Mouse (Mus musculus) cerebellum, adult 11 months (tissue): Measurements from ENCODE around the gene Suco.

Experiments
- DNase-seq: peaks from one replicate; pipeline ENCODE4 v3.0.0; 2022

The Suco gene

DNA sequence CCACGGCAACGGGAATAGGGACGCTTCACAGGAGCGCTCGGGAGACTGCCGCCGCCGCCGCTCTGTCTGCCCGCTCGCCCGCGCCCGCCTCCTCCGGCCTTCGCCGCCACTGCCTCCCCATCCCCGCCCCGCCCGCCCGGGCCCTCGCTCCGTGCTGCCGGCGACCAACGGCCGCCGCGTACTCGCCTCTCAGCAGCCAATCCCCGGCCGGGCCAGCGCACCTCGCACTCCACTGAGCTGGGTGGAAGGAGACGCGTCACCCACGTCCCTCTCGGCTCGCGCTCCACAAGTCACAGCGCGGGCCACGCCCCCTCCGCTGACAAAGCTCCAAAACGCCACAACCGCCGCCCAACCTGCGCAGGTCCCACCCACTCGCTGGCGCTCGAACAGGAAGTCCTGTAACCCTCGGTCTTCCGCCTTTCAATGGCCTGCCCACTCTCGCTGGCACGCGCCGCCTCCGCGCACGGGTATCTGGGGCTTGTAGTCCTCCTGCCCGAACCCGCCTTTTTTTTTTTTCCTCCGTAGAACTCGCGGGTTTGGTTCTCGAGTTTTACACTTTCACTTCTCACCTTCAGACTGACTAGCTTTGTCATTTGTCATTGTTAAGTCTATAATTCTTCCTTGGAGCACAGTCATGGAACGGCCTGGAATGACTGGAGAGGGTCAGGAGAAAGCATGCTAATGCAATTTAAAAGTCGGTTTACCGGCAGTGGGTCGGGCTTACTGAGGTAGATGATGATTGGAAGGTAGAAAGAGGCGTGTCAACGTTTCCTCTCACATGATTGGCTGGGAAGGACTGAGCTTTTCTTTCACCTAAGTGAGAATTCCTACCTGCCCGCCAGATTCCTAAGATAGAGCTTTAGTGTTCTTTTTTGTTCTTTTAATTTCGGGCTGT is at the start of gene Suco:
Gene Suco, minus strand, starts transcription at position 130 of the 895 bp plus-strand sequence.
- peak; percentile 100 for DNase-seq

DNA sequence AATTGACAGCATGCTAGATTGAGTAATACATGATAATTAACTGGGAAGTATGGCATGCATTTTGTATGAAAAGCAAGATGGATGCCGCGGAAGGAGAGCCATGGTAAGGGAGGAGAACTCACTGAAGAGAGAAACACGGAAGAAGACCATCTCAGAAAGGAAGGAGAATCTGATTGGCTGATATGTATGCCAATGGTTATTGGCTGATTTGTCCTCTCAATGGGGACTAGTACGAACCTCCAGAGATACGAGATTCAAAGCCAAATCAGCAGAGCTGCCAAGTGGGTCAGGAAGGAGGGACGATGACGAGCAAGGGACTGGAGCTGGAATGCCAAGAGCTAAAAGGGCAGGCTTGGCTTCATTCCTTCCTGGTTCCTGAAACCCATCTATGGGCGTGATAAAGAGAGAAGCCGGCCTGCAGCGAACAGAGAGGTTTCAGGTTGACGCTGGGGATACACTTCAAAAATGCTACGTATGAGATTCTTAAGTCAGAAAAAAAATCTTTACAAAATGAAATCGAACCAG is 48.9 kb upstream of the Suco start:
- DNase-seq: peak; percentile 9

DNA sequence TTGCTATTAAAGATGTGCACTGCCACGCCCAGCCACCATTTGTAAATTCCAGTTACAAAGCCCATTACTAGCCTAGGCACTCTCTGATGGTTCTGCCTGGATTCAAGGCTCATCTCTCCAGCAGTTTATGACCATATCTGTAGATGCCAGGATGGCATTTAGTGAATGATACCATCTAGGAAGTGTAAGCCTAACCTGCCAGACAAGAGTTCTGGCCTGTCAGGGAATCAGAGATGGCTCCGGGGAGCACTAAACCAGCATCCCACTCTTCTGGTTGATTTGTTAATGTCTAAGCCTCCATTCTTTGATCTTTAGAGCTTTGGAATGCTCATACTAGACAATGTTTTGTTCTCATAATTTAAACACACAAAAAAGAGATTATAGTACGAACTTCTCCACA is 47.8 kb upstream of the Suco start:
- DNase-seq: no peak

DNA sequence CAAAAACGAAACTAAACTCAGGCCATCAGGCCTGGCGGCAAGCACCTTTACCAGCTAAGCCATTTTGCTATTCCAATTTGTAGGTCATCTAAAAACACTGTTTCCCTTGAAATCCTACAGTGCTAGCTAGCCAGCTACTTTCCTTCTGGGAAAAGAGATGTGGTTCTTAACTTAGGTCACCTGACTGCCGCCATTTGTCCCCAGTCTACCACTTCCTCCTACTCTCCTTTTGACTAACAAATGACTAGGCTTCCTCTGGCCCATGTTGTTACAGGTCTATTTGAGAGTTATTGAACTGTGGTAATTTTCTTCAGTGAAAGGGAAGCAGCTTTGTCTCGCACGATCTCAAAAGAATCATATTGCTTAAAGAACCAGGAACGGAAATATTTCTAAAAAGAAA is 45.4 kb upstream of the Suco start:
- no peak for DNase-seq

DNA sequence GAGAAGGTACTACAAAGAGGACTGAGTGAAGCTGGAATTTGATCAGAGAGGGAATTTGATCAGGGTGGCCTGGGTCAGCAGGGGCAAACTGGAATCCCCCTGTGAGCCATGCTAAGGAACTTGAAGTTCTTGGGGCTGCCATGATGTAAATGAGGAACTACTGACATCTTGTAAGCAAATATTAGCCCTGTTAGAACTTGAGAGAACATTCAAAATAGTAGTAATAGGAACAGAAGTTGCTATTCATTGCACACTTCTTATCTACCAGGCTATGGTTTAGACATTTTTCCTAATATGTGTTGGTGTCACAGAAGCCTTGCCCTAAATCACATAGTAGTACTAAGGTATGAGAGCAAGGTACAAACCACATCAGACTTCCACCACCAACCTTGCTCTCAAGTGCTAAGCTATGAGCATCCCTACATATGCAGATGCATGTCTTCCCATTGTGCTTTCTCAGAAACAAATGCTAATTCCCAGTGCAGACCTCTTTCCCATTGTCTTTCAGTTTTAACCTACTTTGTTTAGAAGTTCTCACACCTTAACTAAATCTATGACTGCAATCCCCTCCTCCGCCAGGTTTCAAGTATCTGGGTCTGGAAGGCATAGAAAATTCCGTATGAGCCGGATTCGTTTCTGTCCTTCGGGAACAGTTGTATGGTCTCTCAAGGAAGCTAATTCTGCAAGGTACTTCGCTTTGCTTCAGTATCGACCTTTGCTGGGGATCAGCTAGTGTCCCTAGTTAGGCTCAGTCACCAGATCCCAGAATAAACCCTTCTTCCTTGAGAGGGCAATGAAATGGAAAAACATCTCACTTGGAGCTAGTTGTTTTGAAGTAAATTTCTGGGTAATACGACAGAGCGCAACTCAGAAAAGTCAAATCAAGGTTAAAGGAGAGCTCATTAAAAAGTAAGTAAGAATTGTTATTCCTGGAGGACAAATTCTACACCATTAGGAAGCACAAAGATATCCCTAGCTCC is 44.3 kb upstream of the Suco start:
- DNase-seq: no peak

DNA sequence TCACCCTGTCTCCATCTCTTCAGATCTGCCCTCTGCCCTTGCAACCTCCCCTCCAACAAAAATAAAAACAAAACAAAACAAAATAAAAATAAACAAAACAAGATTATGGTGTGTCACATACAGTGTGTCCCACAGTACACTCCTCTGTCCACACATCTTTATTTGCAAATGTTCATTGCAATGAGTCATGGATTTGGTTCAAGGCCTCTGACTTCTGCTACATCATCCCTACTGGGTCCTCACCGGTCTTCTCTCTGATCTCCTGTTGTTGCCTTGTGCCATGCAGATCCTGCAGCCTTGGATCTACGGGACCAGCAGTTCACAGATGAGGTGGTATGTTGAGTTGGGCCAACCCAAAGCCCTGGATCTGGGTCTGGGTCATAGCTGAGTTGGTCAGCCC is 43.1 kb upstream of the Suco start:
- no peak for DNase-seq

DNA sequence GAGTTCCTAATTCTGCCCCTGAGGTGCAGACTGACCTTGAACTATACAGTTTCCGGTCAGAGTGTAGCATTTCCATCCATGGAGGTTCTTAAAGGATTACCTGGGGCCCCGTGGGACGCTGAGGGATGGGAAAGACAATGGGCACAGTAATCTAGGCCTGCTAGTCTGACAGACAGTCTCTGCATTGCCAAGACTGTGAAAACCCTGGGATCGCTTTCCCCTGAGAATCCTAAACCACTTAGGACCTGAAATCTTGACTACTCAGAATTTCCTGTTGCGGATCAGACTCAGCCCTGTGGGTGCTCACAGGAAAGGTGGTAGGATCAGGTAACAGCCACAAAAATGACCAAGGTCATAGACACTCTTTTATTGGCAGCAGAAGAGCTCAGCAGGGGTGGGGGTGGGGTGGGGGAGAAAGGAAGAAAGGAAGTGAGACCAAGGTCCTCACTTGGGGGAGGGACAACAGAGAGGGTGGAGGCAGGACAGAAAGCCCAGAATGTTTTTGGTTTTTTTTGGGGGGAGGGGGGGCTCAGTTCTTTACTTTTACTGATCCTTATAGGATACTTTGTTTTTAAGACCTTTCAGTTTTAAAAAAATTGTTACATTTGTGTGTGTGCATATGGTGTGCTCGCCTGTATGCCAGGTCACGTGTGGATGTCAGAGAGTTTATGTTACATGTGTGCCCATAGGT is 42.3 kb upstream of the Suco start:
- DNase-seq: no peak

DNA sequence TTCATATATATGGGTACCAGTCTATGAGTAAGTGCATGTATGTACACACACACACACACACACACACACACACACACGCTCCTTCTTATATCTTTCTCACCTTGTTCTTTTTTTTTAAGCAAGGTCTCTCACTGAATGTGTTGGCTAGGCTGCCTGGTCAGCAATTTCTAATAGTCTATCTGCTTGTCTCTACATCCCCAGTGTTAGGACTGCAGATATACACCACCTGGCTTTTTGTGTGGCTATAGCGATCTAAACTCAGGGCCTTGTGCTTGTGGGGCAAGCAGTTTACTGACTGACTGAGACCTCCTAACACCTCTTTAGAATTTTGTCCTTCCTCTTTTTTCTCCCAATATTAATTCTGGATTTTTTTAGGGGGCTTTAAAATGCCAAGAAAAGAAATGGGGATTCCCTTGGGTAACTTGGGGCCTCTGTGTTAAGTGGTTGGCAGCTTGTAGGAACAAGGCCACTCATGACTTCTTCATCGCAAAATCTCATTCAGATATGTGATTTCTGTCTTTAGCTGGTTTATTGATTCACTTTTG is 41.5 kb upstream of the Suco start:
- no peak for DNase-seq

DNA sequence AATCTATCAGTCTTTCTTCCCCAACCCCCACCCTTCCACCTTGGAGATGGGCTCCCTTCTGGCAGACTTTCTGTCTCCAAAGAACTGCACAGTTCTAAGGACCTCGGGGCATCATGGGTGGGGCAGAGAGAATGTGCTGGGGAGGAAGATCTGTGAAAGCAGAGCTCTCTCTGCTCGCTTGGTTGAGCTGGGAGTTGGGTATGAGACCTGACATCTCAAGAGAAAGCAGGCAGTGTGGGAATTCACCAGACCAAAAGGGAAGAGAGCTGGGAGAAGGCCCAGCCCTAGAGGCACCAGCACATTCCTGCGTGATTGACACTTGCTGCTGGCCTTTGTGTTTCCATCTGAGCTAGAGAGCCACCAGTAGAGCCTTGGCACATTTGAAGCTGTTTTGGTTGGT is 39.6 kb upstream of the Suco start:
- no peak for DNase-seq

DNA sequence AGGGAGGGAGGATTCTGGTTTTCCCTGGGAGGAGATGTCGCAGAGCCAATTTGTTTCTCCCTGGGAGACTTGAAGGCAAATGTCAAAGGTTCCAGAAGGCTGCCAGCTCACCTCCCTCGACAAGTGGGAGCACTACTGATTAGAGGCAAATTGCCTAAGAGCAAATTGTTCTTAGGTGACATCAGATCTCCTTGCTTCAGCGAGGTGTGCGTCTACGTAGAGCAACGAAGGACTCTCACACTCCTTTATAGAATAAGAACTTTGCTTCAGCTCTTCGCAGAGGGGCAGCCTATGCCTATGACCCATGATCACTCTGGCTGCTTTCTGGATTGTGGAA is 37.1 kb upstream of the Suco start:
- DNase-seq: no peak

DNA sequence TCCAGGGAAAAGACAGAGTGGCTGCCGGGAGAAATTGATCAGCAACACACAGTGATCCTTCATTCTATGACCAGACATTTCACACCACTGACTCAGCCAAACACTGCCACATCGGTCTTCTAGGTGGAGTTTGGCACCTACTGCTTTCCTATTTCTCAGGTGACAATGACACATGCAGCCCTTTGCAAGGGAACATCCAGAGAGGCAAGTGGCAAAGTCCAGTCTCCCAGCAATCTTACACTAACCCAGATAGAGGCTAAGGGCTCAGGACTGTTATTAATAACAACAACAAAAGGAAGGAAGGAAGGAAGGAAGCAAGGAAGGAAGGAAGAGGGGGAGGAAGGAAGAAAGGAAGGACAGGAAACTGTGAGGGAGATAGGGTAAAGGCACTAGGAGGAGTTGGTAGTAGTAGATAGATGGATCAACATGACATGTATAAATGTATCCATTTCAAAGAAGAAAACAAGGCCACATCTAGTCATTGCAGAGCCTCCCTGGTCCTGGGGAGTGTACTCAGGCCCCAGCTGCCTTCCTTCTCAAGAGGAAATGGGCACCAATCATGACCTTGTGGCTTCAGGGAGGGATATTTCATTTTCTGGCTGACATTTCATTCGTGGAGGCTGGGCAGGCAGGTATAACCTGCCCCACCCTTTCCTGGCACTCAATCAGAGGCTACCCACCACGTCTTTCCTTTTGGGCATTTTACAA is 36.6 kb upstream of the Suco start:
- no peak for DNase-seq

DNA sequence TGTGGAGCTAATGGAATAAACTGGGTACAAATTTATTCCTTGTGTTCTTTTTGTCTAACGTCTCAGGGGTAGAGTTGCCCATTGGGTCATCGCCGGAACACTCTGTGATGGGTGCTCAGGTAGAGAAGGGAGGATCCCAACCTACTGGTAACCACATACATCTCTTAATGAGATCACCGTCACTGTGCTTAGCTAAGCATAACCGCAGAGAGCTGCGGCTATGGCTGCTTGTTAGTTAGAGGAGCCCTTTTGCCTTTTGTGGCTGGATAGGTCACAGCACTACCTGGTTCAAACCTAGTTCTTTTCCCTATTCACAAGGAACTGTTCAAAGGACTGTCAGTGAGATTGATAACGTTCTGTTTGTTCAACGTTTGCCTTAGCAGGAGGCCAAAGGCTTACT is 32.6 kb upstream of the Suco start:
- no peak for DNase-seq

DNA sequence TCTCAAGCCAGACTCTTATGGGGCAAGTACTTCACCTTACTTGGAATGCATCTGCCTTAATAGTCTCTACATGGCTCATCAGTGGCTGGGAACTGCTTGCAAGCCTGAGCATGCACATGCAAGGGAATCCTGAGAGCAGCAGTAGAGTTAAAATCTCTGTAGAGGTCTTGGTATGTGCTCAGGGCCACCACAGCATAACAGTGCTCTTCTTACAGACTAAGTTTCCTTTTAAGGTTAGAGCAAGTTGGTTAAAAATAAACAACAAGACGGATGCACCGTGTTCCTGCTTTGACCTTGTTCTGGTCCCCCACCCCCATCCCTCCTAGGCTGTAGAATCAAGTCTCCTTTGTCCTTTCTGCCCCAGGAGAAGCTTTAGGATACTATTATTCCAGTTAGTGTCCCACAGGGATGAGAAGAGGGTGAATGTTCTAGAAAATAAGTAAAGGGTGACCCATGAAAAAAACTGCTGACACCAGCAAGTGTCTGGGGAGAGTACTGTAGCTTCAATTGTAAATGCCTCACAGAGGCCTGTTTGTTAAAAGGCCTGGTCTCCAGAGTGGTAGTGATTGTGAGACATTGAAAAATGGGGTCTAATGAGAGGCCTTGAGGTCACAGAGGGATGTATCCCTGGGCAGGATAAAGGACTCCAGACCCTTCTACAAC is 31.4 kb upstream of the Suco start:
- no peak for DNase-seq

DNA sequence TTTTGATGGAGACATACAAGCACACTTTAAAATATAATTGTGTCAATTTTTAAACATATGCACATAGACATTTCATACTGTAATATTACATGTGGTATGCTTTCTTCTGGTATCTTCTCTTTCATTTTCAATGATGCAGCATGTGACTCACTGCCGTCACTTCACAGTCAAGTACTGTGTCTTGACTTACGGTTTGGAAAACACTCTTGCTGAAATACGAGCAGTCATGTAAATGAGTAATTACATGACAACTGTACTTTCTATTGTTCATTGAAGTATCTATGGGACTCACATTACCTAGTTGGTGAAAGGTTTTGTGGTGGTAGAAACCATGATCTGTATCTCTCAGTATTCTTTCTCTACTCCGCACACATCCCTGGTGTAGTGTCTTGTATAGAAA is 30.6 kb upstream of the Suco start:
- DNase-seq: no peak

DNA sequence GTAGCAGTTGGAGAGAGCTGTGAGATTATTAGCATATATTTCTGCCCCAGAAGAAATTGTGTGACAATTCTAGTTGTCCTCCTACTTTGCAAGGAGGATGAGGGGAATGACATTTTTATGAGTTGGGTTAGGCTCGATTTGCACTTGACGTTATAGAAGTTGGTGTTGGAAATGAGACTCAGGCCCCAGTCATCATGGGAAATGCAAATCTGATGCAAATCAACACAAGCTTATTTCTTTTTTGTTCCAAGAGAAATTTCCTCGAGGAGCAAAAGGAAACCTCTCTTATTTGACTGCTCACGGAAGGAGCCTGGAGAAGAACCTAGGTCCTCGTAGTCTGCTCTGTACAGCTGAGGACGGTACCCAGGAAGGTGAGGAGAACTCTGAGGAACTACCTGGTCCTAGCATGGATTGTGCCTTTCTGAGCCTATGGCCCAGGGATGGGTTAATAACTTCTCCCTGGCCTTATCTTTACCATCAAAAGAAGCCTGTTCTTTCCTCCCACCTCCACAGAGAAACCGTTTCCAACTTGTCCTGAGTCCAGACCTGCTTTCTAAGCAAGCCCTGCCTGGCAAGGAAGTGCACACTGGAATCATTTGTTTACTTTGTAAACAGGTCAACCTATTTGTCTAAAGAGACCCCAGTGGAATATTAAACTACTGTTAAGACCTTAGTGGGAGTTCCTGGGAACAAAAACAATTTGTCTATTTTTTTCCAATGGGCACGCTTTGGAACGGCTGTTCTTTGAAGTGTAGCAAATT is 26.4 kb upstream of the Suco start:
- DNase-seq: no peak

DNA sequence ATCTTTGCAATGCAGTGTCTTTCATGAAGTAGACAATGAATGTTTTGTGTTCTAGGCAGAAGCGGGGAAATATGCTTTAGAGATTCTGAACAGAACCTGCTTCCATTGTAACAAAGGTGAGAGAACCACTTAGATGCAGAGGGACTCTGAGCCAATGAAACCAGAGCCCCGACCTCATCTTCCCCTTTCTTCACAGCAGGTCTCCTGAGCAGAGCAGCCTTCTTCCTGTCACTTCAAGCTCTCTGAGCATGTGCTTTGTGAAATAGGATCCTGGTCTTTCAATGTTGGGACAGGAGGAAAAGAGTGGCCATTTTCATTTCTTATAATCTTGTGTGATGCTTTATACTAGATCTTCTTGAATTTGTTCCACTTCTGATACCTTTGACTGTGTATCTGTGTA is 23.6 kb upstream of the Suco start:
- no peak for DNase-seq

DNA sequence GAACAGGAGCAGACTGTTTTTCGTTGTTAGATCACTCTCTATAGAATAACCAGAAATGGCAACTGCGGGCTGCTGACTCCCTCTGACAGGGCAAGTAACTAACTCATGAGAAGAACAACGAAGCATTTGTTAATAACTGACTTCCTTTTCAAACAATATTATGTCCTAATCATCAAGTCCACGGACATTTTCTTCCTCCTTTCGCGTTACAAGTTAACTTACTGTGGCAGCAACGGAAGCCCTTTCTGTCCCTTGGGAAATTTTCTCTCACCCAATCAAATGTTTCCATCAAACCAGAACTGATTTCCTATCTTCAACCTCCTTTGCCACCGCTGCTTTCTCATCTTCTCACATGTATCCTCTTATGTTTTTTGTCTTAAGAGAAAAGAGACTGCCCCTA is 20.8 kb upstream of the Suco start:
- no peak for DNase-seq

DNA sequence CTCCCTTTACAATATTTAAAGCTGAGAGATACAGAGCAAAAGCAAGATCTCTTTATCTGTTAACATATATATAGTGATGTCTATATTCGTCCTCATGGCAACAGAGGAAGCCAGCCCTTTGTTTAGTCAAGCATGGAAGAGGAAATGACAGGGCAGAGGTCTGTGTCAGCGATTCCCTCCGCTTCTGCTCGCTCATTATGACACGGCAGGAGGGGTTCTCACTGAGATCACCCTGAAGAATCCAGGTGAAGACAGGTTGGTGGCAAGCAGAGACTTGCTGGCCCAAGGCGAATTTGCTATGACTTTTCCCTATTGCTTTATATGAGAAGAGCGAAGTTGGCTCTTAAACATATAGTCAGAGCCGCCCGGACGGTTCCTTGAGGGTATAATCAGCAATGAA is 19.6 kb upstream of the Suco start:
- no peak for DNase-seq

DNA sequence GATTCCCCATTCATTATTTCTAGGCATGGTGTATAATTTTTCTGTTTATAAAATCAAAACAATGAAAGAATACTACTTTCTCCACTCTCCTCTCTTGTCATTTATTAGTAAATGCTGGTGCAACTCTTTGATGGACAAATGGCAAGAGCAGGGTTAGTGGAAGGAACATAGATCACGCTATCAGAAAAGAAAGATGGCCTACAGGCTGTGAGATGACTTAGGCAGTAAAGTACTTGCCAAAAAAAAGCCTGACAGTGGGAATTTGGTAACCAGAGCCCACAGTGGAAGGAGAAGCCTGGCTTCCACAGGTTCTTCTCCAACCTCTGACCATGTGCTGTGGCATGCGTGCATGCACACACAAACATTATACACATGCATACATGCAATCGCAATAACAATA is 18.5 kb upstream of the Suco start:
- DNase-seq: no peak

DNA sequence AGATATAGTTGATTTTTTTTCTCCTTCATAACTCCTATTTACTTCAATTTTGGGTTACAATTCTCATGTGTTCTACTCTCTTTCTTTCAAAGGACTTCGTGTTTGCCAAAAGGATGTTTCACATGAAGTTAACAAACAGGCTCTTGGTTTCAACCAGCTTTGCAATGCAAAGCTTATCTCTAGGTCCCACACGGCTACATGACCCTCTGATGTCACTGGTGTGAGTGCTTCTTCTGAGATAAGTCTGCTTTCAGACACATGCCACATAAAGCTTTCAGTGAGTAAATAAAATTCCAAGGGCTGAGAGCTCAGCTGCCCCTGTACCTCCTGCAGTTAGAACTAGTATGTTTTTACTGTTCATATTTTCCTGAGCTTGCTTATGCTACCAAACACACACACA is 18.1 kb upstream of the Suco start:
- no peak for DNase-seq

DNA sequence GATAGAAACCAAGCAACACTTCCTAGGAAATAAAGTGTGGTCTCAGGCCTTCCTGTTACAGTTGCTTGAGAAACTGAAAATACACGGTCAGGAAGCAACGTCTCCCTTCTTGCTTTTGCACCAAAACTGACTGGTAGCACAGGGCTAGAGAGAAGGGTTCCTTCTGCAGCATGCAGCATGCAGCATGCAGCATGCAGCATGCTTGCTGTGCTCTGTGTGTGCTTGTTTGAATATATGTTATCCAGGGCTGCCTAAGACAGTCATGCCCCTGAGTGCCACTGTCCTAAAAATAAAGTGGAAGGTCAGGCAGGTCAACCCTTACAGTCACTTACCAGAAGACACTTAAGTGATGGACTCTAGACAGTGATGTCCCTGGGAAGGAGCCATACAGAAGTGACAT is 17.6 kb upstream of the Suco start:
- DNase-seq: no peak
